Mouse (Mus musculus): ENCODE data around the gene Ppil2. TPM values are rescaled to one million over a fixed set of nuclear protein-coding genes. Genes with fewer than 3 reads are reported as not detected.

The Ppil2 gene
- polyA plus RNA-seq, 1 experiment, result 84.6 TPM

- H3K4me1 ChIP-seq (ENCODE audit: control insufficient read depth, insufficient read depth, insufficient read length), result no peaks in the 10 kb centered on the region
- no peak for DNase-seq (ENCODE audit: low read depth in 1 of 2, low spot score in 2 of 2)
- peaks cover 43% of the 10 kb centered on the region for H3K36me3 ChIP-seq (ENCODE audit: control insufficient read depth, insufficient read depth, low read length)
- H3K27ac ChIP-seq (ENCODE audit: insufficient read depth, low read length), result no peak overlapping the region
- TF ChIP-seq POLR2A (IDR thresholded peaks at IDR 0.05; ENCODE audit: low read depth, low read length) (no peak), CTCF (IDR thresholded peaks at IDR 0.05; ENCODE audit: extremely low read depth, insufficient read depth, insufficient read length, insufficient replicate concordance) (no peak)
- H3K27me3 ChIP-seq (ENCODE audit: control insufficient read depth, insufficient read depth, low read length), result no peaks in the 10 kb centered on the region
- no peak overlapping the region for H3K4me3 ChIP-seq (ENCODE audit: extremely low read depth, insufficient read depth, insufficient read length)
- WGBS, result 87% methylated on average over 7 of the region's 7 CpGs
Measured at GRCm38 (mm10) chr16:17102630-17103220, 8.3 kb downstream of the Ppil2 start.

- peaks cover 47% of the 10 kb centered on the region for H3K36me3 ChIP-seq (ENCODE audit: control insufficient read depth, insufficient read depth, low read length)
- no peaks in the 10 kb centered on the region for H3K27me3 ChIP-seq (ENCODE audit: control insufficient read depth, insufficient read depth, low read length)
- DNase-seq (ENCODE audit: low read depth in 1 of 2, low spot score in 2 of 2), result no peak
- H3K4me1 ChIP-seq (ENCODE audit: control insufficient read depth, insufficient read depth, insufficient read length), result no peaks in the 10 kb centered on the region
- WGBS, result 98% methylated on average over 3 of the region's 3 CpGs
- H3K4me3 ChIP-seq (ENCODE audit: extremely low read depth, insufficient read depth, insufficient read length), result no peak overlapping the region
- TF ChIP-seq POLR2A (IDR thresholded peaks at IDR 0.05; ENCODE audit: low read depth, low read length), result no peak
- no peak for TF ChIP-seq CTCF (IDR thresholded peaks at IDR 0.05; ENCODE audit: extremely low read depth, insufficient read depth, insufficient read length, insufficient replicate concordance)
- H3K27ac ChIP-seq (ENCODE audit: insufficient read depth, low read length), result no peak overlapping the region
Measured at GRCm38 (mm10) chr16:17096938-17097337, 14.1 kb downstream of the Ppil2 start.

DNA sequence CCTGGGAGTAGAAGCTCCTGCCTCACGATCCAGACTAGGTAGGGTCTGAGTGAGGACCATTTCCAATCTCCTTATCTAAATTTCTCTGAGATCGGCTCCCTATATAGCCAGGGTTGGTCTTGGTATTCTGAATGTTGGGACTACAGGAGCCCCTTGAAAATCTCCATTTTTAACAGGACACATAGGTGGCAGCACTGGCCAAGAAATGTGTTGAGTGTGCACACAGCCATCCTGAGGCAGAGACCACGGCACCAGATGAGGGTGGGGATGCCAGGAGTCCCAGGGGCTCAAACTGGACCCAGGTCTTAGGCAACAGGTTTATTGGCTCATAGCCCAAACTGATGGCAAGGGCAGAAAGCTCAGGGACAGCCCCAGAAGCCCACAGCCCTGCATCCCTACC lies 22.7 kb downstream of the Ppil2 start:
- WGBS, result 91% methylated on average over 3 of the region's 3 CpGs
- Histone ChIP-seq H3K27ac (ENCODE audit: insufficient read depth, low read length) (no peak overlapping the region), H3K4me3 (ENCODE audit: extremely low read depth, insufficient read depth, insufficient read length) (no peak overlapping the region)

DNA sequence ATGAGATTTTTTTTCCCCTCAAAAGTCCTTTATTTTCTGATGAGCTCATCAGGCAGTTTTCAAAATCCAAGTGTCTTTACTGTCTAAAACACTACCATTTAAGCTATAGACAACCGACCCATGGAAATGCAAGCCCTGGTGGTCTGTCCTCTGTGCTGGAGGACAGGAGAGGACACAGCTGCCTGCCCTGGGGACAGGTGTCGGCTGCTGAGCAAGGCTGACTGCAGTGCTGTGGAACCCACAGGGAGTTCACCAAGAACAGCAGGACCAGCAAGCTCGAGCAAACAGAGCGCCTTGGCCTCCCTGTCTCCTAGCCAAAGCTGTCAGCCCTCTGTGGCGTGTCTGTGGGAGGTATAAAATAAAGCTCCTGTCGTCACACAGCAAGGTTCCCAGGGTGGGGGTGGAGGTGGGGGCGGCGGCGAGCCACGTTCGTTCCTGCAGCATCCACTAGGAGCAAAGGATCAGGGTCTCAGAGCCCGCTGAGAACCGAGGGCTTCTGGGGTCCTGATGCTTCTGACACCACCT lies 24.3 kb downstream of the Ppil2 start:
- WGBS, result 90% methylated on average over 13 of the region's 13 CpGs
- H3K36me3 ChIP-seq (ENCODE audit: control insufficient read depth, insufficient read depth, low read length), result peaks cover 48% of the 10 kb centered on the region
- no peaks in the 10 kb centered on the region for H3K4me1 ChIP-seq (ENCODE audit: control insufficient read depth, insufficient read depth, insufficient read length)
- H3K27me3 ChIP-seq (ENCODE audit: control insufficient read depth, insufficient read depth, low read length), result no peaks in the 10 kb centered on the region
- H3K27ac ChIP-seq (ENCODE audit: insufficient read depth, low read length), result 0 out of 2 replicates have a peak overlapping the region, but pooled peaks have one; percentile 8
- no peak for TF ChIP-seq POLR2A (IDR thresholded peaks at IDR 0.05; ENCODE audit: low read depth, low read length)
- no peak for TF ChIP-seq CTCF (IDR thresholded peaks at IDR 0.05; ENCODE audit: extremely low read depth, insufficient read depth, insufficient read length, insufficient replicate concordance)
- no peak for DNase-seq (ENCODE audit: low read depth in 1 of 2, low spot score in 2 of 2)
- no peak overlapping the region for H3K4me3 ChIP-seq (ENCODE audit: extremely low read depth, insufficient read depth, insufficient read length)

More for the DNA sequence above, 22.7 kb downstream of the Ppil2 start:
- no peaks in the 10 kb centered on the region for H3K27me3 ChIP-seq (ENCODE audit: control insufficient read depth, insufficient read depth, low read length)
- DNase-seq (ENCODE audit: low read depth in 1 of 2, low spot score in 2 of 2), result no peak
- peaks cover 50% of the 10 kb centered on the region for H3K36me3 ChIP-seq (ENCODE audit: control insufficient read depth, insufficient read depth, low read length)
- TF ChIP-seq CTCF (IDR thresholded peaks at IDR 0.05; ENCODE audit: extremely low read depth, insufficient read depth, insufficient read length, insufficient replicate concordance), result no peak
- TF ChIP-seq POLR2A (IDR thresholded peaks at IDR 0.05; ENCODE audit: low read depth, low read length), result no peak
- no peaks in the 10 kb centered on the region for H3K4me1 ChIP-seq (ENCODE audit: control insufficient read depth, insufficient read depth, insufficient read length)

DNA sequence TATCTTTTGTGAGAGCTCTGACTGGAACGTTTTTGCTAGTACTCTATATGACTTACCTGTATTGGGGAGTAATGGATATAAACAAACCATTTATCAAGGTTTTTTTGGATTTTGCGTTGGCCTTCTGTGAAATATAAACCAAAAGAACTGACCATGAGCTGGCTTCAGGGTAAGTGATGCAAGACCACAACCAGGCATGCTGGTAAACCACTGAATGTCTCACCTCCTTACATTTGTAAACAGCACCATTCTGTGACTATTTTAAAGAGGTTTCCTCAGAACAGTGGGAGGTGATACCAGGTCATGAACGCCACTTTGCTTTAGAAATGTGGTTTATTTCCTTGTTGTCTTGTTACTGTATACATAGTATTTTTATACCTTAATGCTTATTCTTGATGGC lies 24.8 kb downstream of the Ppil2 start:
- Histone ChIP-seq H3K27me3 (ENCODE audit: control insufficient read depth, insufficient read depth, low read length) (no peaks in the 10 kb centered on the region), H3K4me3 (ENCODE audit: extremely low read depth, insufficient read depth, insufficient read length) (no peak overlapping the region), H3K36me3 (ENCODE audit: control insufficient read depth, insufficient read depth, low read length) (peaks cover 43% of the 10 kb centered on the region), H3K4me1 (ENCODE audit: control insufficient read depth, insufficient read depth, insufficient read length) (no peaks in the 10 kb centered on the region), H3K27ac (ENCODE audit: insufficient read depth, low read length) (no peak overlapping the region)
- DNase-seq (ENCODE audit: low read depth in 1 of 2, low spot score in 2 of 2), result no peak
- 87% methylated on average over 3 of the region's 3 CpGs for WGBS
- no peak for TF ChIP-seq CTCF (IDR thresholded peaks at IDR 0.05; ENCODE audit: extremely low read depth, insufficient read depth, insufficient read length, insufficient replicate concordance)
- TF ChIP-seq POLR2A (IDR thresholded peaks at IDR 0.05; ENCODE audit: low read depth, low read length), result no peak

DNA sequence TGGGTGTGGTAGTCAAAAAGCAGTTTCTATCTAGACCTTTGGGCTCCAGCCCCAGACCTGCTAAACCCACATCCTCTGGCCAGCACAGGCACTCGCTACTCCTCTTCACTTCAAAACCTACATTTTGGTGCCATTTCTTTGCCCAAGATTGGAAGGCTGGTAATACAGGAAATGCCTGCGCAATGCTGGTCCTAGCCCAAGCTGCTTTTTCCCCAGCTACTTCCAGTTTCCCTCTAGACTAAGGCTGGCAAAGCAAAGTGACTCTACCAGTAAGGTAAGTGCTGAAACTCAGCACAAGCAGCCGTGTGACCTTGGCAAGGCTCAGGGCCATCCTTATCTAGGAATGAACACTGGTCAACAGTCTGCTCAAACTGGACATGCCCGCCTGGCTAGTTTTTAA lies 25.4 kb downstream of the Ppil2 start:
- TF ChIP-seq CTCF (IDR thresholded peaks at IDR 0.05; ENCODE audit: extremely low read depth, insufficient read depth, insufficient read length, insufficient replicate concordance), result no peak
- no peak for TF ChIP-seq POLR2A (IDR thresholded peaks at IDR 0.05; ENCODE audit: low read depth, low read length)
- no peaks in the 10 kb centered on the region for H3K4me1 ChIP-seq (ENCODE audit: control insufficient read depth, insufficient read depth, insufficient read length)
- 81% methylated on average over 4 of the region's 4 CpGs for WGBS
- no peak for DNase-seq (ENCODE audit: low read depth in 1 of 2, low spot score in 2 of 2)
- H3K4me3 ChIP-seq (ENCODE audit: extremely low read depth, insufficient read depth, insufficient read length), result no peak overlapping the region
- 0 out of 2 replicates have a peak overlapping the region, but pooled peaks have one; percentile 25 for H3K27ac ChIP-seq (ENCODE audit: insufficient read depth, low read length)
- H3K36me3 ChIP-seq (ENCODE audit: control insufficient read depth, insufficient read depth, low read length), result peaks cover 41% of the 10 kb centered on the region
- H3K27me3 ChIP-seq (ENCODE audit: control insufficient read depth, insufficient read depth, low read length), result no peaks in the 10 kb centered on the region

GRCm38 (mm10) chr16:17082121-17082792 lies 28.8 kb downstream of the Ppil2 start:
- no peak for DNase-seq (ENCODE audit: low read depth in 1 of 2, low spot score in 2 of 2)
- Histone ChIP-seq H3K4me3 (ENCODE audit: extremely low read depth, insufficient read depth, insufficient read length) (no peak overlapping the region), H3K36me3 (ENCODE audit: control insufficient read depth, insufficient read depth, low read length) (peaks cover 13% of the 10 kb centered on the region), H3K27ac (ENCODE audit: insufficient read depth, low read length) (no peak overlapping the region), H3K27me3 (ENCODE audit: control insufficient read depth, insufficient read depth, low read length) (no peaks in the 10 kb centered on the region), H3K4me1 (ENCODE audit: control insufficient read depth, insufficient read depth, insufficient read length) (no peaks in the 10 kb centered on the region)
- WGBS, result 87% methylated on average over 6 of the region's 6 CpGs
- no peak for TF ChIP-seq CTCF (IDR thresholded peaks at IDR 0.05; ENCODE audit: extremely low read depth, insufficient read depth, insufficient read length, insufficient replicate concordance)
- no peak for TF ChIP-seq POLR2A (IDR thresholded peaks at IDR 0.05; ENCODE audit: low read depth, low read length)

Data from spleen, adult 2 months (tissue).